Mouse (Mus musculus) testis, postnatal 10 days (tissue): ENCODE results near the gene Mnat1.
"Not testable (repeated sequence)": the region's sequence is repeated elsewhere in the genome, so short reads cannot be mapped to it uniquely, and the experiment has no call there.

Source experiments
- DNase-seq: peaks from one replicate; pipeline ENCODE4 v3.0.0; 2021; ENCODE audit warnings: low spot score

The Mnat1 gene

DNA sequence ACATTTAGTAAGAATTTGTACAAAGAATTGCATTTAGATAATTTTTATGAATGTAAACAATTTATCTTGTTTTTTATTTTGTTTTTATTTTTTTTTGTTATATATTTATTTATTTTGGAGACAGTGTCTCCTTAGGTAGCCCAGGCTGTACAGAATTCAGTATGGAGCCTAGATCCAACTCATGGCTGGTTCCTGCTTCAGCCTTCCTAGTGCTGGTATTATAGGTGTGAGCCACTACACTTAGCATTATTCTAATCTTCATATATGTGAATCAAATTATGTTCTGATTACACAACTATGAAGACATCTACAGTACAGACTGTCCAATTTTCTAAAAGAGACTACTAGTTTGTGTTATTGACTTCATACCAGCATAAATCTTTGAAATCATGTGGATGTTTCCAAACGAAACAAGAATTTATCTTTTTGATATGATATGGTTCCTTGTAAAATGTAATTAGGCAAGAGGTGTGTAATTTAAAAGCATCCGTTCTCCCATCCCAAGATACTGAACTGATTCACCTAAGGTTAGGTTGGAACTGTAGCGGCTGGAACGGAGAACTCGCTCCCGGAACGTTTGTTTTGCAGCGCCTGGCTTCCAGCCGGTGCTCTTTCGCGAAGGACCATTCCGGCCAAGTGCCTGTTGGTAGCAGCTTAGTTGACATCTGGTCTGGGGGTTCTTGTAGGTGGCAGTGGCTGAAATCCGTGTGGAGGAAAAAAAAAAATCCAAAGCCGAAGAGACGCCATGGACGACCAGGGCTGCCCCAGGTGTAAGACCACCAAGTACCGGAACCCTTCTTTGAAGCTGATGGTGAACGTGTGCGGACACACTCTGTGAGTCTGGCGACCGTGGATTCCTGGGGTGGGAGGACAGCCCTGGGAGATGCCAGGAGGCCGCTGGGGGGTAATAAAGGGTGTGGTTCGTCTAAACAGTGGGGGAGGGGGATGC is at the start of gene Mnat1:
Gene Mnat1 (plus strand): TSS at position 625 of the 949 bp plus-strand sequence.
- DNase-seq, result peak; percentile 87

DNA sequence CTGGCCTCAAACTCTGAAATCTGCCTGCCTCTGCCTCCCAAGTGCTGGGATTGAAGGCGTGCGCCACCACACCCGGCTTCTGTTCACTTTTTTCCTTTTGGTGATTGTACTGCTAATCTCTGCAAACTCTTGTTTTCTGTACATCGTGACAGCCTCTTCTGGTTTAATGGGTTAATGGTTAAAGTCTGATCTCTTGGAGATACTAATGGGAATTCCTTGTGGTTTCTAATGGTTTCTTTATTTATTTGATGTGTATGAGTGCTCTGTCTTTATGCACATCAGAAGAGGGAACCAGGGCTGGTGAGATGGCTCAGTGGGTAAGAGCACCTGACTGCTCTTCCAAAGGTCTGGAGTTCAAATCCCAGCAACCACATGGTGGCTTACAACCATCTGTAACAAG is 41.7 kb upstream of the Mnat1 start:
- DNase-seq, result not testable (repeated sequence)

DNA sequence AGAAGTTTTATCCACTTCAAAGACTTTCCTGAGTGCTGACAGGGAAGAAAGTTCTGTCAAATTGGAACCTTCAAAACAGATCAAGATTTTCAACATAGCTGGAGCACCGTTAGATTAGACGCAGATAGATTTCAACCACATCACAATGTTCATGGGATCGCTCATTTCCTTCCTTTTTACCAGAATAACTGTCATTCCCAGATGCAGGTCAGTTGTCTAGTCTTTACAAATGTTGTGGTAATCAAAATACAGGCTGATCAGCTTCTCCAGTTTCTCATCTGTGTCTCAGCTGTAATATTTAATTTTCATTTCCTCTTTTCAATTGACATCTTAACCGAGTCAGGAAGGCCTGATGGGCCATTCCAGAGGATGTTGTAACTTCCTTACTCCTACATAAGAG is 39.7 kb upstream of the Mnat1 start:
- no peak for DNase-seq

DNA sequence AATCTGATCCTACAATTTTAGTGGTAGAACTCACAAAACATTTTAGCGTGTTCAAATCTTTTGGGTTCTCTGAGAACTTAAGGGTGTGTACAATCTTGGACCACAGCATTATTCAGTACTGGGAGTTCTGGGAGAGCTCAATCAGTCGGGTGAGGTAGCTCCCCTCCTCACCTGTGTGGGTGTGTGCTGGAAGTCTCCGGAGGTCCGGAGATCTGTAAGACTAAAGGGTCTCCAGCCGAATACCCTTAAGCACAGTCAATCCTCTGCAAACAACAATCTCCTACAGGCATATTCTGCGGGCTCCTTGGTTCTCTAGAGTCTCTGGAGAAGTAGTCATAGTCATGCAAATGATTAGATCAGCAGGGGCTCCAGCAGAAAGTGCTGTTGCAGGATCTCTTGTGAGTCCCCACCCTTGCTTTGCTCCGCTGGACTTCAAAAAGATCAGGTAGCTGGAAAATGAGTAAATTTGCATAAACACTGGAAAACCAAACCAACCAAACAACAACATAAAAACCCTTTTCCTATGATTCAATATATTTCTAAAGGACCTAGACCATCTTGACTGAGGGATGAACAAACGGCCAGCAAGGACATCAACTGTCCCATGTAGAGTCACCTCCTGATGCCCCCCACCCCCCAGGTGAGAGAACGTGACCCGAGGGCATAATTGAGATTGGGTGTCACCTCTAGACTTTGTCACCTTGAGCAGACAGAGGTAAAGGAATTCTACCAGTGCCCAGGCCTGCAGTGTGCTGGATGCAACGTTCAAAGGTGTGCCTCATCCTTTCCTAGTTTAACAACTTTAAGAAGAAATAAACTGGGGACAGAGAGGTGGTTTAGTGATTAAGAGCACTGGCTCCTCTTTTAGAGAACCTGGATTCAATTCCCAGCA is 37.5 kb upstream of the Mnat1 start:
- no peak for DNase-seq

DNA sequence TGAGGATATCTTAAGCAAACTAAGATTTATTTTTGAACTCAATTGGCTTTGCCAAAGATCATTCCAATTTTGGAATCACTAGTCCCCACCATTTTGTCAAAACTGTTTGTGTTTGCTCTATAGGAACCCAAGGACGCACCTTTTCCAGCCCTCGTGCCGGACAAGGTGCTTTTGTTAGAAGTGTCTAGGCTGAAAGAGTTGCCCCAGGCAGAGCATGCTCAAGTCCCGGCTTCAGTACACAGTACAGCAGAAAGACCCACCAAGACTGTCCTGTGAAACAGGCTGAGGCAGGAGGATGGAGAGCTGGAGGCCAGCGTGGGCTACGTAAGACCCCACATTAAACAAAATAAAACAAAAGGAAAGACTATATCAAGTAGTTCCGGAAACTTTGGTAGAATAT is 36.4 kb upstream of the Mnat1 start:
- no peak for DNase-seq

DNA sequence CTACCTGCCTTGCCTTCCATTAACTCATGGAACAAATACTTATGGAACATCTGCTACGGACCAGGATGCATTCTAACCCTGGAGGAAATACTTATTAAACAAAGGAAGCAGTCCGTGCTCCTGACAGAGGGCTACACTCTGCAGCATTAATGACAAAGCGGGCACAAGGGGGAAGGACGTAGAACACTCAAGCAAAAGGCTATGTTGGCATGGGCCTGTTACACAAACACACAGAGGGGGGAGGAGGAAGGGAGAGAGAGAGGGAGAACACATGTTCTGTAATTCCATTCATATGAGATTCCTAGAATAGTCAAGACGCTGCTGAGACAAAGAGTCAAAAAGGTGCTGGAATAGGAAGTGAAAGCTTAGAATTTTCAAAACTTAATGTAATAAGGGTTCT is 35.0 kb upstream of the Mnat1 start:
- DNase-seq, result no peak

DNA sequence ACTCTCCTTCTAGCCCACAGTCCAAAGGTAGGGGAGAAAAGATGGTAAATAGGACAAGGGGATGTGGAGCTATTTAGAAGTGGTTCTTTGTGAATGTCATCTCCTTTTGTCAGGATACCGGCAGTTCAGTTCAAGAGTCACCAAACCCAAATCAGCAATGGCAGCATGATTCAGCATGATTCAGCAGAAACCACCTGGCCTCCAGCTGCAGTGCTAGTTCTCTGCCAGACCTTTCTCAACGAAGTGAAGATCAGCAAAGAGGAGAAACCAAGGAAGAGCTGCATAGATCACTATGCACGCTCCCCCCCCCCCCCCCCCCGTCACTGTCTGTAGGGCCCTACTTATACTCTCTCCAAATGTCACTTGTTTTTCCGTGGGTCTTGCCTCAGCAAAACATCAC is 34.6 kb upstream of the Mnat1 start:
- DNase-seq, result no peak

DNA sequence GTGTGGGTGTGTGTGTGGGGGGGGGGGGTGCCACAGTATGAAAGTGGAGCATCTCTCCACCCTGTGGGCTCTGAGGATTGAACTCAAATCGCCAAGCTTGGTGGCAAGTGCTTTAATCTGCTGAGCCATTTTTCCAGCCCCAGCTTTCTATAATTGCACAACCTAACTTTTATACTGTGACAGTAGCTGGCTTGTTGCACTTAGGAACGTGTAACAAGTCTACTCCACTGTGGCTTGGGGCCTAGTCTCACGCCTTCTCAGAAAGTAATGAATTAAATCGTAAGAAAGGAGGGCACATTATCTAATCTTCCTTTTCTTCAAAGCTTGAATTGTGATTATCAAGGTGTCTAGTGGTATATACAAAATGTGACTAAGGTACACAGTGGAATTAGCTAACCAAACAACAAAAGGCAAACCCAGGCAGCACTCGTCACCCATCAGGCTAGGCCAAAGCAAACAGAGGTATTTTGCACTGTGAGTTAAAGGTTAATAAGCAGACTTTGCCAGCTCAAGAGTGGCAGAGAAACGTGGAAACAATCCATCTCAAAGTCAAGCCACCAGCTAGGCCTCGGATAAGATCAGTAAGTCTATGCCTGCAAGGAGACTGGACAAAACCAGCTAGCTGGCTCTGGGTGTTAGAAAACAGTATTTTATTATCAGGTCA is 32.7 kb upstream of the Mnat1 start:
- no peak for DNase-seq

DNA sequence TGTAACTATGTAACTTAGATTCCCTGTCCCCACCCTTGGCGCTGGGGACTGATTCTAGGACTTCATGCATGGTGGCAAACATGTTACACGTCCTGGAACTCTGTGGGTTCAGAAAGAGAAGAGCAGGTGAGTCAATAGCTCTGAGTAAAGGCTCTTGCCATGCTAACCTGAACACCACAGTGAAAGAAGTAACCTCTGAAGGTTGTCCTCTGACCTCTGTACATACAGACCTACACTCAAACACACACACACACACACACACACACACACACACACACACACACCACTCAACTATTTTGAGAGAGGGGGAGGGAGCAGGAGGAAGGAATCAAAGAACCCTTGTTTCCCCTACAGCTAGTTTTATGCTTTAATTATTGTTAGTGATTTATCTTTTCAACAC is 29.3 kb upstream of the Mnat1 start:
- DNase-seq, result no peak

DNA sequence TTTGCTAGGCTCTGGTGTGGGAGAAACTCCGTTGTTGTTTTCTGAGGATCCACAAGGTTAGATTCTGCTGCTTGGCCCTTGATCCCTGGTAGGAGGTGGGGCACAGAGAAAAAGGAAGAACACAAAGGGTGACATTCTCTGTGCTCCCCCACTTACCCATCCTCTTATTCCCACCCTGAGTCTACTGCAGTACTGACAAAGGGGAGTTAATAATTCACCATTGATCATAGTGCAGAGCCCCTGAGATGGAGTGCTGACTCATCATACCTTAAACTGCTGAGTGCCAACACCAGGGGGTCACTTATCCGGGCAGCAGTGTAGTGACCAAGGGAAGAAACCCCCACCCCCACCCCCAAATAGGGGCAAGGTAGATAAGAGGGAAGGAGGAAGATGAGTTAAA is 28.9 kb upstream of the Mnat1 start:
- DNase-seq, result no peak

DNA sequence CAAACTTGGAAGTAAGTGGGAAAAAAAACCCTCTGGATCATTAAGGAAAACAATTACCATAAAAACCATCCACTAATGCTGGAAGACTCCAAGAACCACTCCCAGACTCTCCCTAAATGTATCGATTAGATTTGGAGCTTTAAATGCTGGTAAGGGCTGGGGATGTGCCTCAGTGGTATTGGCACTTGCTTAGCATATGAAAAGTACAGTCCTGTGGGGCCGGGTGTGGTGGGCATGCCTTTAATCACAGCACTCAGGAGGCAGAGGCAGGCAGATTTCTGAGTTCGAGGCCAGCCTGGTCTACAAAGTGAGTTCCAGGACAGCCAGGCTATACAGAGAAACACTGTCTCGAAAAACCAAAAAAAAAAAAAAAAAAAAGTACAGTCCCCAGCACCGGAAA is 27.3 kb upstream of the Mnat1 start:
- not testable (repeated sequence) for DNase-seq

DNA sequence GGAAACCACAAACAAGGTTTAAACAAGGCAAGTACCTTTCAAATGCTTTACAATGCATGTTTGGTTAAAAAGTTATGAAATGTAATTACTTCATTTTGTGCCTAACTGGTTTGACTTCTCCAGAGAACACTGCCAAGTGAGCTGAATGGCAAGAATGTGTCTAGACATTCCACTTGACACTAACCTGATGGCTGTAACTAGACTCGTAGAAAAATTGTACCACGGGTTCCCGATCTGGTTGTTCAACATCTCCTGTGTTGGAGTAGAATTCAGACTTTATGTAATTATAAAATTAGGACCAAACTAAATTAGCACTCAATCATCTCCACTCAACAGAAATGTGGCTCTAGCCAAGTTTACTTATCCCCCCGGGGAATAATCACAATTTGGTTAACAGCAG is 24.9 kb upstream of the Mnat1 start:
- no peak for DNase-seq

DNA sequence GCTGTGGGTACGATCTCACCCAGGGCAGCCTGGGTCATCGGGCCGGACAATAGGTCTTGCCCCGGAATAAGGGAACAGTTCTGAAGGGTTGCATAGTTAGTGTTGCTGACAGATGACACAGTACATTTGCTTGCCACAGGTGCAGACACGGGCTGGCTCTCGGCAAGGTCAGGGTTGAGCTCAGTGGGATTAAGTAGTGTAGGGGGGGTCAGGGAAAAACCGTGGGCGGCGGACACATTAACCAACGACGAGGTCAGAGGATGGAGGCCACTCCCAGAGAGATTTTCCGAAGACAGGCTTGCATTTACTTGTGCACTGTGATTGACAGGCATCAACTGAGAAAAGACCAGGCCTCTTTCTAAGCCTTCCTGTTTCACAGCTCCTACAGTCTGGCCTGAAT is 19.8 kb upstream of the Mnat1 start:
- DNase-seq, result no peak

DNA sequence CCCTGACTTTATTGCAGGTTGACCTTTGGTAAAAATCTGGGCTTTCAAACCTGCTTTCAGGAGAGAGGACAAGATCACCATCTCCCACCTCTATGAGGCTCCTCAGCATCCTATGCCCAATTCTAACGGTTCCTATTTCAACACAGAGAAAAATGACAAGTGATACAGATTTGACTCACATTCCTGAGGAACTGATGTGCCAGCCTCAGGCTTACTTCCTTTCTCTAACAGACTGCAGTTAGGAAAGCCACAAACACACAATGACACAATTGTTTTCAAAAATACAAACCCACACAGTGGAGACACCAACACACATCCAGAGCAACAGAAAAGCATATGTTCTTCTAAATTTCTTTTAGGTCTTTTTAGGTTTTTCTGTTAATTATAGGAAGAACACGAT is 15.7 kb upstream of the Mnat1 start:
- DNase-seq, result no peak

DNA sequence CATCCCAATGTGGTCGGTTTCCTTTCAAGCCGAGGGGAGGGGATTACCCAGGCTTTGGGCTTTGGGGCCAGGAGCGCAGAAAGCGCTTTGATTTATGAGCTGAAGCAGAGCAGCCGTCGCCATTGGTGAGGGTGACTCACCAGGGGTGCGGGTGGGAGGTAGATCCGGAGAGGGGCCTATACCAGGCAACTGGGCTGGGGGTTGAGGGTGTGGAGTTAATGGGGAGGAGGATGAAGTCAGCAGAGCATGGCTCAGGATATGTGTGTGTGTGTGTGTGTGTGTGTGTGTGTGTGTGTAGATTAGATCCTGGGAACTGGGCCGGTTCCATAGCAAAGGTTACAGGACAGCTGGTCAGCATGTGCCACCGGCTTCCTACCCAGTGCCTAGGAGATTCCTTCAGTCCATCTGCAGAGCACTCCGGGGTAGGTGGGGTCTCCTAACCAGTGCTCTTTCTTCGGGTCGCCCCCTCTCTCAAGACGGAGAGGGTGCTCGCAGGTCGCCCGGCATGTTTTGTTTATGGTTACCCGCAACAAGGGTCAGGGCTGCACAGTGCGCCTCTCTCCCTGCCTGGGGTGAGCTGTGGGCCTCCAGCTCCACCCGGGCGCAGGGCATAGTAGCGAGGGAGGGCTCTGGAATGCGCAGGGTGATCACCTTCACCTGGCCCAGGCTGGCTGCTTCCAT is 12.9 kb upstream of the Mnat1 start:
- DNase-seq, result no peak

DNA sequence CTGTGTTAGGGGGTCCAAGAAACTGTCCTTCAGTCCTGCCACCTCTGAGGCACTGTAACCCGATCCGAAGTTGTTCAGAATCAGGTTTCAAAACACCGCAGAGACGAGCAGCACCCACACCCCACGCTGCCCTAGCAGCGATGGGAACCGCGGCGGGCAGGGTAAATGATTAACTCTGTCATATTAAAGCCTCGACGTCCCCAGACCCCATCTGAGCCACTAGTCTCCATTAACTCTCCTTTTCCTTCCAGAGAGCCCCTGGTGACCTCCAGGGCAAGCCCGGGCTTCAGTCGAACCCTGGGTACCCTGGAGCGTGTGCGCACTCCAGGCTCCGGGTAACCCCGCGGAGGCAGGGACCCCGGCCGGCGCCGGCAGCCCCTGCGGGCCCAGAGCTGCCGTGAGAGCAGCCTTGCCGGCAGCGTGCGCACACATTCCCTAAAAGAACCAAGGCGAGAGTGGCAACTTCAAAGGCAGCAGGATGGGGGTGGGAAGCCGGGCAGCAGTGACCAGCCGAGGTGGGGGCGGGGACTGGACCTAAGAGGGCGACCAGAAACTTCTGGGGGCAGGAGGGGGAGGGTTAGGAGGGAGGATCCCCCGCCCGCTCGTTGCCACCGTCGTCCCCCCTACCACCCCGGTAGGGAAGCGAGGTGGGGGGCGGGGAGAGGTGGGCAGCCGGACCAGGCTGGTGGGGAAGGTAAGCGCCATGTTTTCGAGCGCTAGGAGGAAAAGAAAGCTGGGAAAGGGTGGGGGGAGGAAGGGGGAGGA is 11.8 kb upstream of the Mnat1 start:
- peak; percentile 60 for DNase-seq

DNA sequence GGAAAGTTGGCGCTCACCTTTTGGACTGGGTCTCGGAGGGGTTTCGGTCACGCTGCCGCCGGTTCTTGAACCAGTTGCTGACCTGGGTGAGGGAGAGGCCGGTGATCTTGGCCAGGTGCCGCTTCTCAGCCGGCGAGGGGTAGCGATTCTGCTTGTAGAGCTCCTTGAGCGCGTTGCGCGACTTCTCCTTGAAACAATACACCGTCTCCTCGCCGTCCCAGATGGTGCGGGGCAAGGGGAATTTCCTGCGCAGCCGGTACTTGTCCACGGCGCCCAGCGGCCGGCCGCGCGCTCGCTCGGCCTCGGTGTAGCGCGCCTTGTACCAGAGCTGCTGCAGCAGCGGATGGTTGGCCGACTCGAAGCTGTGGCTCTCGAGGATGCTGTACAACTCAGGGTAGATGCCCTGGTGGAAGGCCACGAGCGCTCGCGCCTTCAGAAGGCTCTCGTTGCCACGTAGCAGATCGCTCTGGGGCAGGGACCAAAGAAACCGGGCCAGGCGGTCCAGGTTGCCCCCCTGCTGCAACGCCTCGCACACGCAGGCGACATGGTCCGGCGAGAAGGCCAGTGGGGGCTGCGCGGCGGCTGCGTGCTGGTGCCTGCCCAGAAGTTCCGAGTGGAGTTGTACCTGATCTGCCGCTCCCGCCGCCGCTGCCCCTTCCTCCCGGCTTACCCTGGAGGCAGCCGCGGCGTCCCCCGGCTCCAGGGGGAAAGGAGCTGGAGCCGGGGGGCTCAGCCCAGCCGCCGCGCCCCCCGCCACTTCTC is 11.0 kb upstream of the Mnat1 start:
- peak; percentile 52 for DNase-seq

DNA sequence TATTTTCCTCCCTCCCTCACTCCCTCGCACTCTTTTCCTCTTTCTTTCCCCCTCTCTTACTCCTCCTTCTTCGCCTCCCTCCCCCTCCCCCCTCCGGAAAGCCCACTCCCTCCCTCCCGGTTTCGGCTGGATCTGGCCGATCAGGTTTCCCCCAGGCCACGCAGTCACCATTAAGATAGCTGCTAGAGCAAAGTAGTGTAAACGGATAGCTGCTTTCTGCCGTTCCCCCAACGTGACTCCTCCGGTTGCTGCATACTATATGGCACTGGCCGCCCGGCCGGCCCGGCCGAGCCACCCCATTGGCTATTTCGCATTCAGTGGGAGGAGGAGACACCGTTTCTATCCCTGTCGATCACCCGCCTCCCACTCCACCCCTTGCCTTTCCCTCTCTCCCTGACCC is 10.3 kb upstream of the Mnat1 start, which contains the start of gene Six4:
Gene Six4 (minus strand): TSS at position 261 of the 400 bp plus-strand sequence.
- peak; percentile 53 for DNase-seq

DNA sequence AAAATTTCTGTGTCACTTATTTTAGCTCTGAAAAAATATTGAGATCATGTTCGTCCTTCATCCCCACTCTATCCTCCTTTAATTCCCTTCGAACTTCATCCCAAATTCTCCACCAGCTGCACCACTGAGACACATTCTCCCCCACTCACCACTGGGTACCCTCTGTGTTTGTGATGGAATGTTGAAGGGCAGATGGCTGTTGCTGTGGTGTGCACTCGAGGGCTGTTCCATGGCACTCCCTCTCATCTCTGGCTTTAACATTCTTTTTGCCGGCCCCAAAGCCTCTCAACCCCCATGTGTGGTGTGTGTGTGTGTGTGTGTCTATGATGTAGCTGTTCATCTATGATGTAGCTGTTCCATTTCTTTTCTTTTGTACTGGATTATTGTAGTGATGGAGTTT is 1.7 kb downstream of the Mnat1 start:
- DNase-seq, result no peak

DNA sequence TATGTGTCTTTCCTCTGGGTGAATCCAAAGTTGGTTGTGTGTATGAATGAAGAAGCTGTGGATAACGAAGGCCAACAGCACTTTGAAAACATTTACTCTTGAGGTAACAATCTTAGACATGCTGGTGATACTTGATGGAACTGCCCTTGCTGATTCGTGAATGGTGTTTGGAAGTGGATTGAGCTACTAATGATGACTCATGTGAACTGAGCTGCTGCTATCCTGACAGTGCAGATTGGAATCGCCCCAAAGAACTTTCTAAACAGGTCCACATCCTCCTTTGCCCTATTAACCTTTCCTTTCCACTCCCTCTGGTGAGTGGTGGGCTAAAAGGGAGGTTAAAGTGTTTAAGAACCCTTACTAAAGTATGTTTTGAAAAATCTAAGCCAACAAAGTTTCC is 17.2 kb downstream of the Mnat1 start:
- DNase-seq, result no peak
